Mouse (Mus musculus) heart, embryonic 13.5 days (tissue): ENCODE measurements around the gene Tap2. TPM values are rescaled to one million over a fixed set of nuclear protein-coding genes. Genes with fewer than 3 reads are reported as not detected.

Experiments
- ATAC-seq: fragments of 200-750 bp; cut with Nextera tagmentation; 2 replicates; pipeline ENCODE4 v1.8.0; 2017; ENCODE audit warnings: moderate TSS enrichment; ENCODE audit not compliant: insufficient number of reproducible peaks, low FRiP score, low TSS enrichment; ENCODE audit errors: extremely low read depth
- H3K27ac ChIP-seq: fragments of 300-500 bp; sonication (generic); replicated peaks from 2 replicates; pipeline ENCODE4 v1.5.1; 2015; ENCODE audit warnings: moderate library complexity, mild to moderate bottlenecking, inconsistent platforms
- H3K27me3 ChIP-seq: fragments of 300-500 bp; sonication (generic); replicated peaks from 2 replicates; pipeline ENCODE4 v1.6.1; 2015; ENCODE audit warnings: mild to moderate bottlenecking, inconsistent platforms
- H3K36me3 ChIP-seq: fragments of 300-500 bp; sonication (generic); 2 replicates; pipeline ENCODE4 v1.6.1; 2015; ENCODE audit warnings: mild to moderate bottlenecking, inconsistent platforms
- H3K4me1 ChIP-seq: fragments of 300-500 bp; sonication (generic); 2 replicates; pipeline ENCODE4 v1.6.1; 2015; ENCODE audit warnings: inconsistent platforms
- H3K4me2 ChIP-seq: fragments of 300-500 bp; sonication (generic); 2 replicates; pipeline ENCODE4 v1.6.1; 2015; ENCODE audit warnings: inconsistent platforms, mild to moderate bottlenecking, moderate library complexity
- H3K4me3 ChIP-seq: fragments of 300-500 bp; sonication (generic); 2 replicates; pipeline ENCODE4 v1.5.1; 2015; ENCODE audit warnings: moderate library complexity, mild to moderate bottlenecking, inconsistent platforms
- H3K9ac ChIP-seq: fragments of 300-500 bp; sonication (generic); 2 replicates; pipeline ENCODE4 v1.6.1; 2015; ENCODE audit warnings: inconsistent platforms, mild to moderate bottlenecking, moderate library complexity
- H3K9me3 ChIP-seq: fragments of 300-500 bp; sonication (generic); 2 replicates; pipeline ENCODE4 v1.6.1; 2016; ENCODE audit warnings: inconsistent platforms
- WGBS: fragments of 180-500 bp; shearing (Covaris S2); methylation state at CpG from one replicate; pipeline ENCODE4 v1.1.7; 2015; ENCODE audit warnings: mixed read lengths; 5-methylcytosine and 5-hydroxymethylcytosine counted together
- polyA plus RNA-seq: library from polyadenylated mRNA; unstranded; fragments of >200 nt; fragmentation: Nextera tagmentation; extraction: Ambion mirVana; gene quantifications from 2 replicates; pipeline ENCODE4 v1.2.1, GENCODE M21; 2015

Gene Tap2
- polyA plus RNA-seq, 1 experiment from 2014 or later = 1.8 TPM

- no peak for ATAC-seq
- H3K9ac ChIP-seq = no peak overlapping the region
- 63% methylated on average over 13 of the region's 13 CpGs for WGBS
- H3K9me3 ChIP-seq = peaks cover 9% of the 10 kb centered on the region; the same call in 1 of the 2 replicates
- H3K4me2 ChIP-seq = no peak overlapping the region
- peaks cover 58% of the 10 kb centered on the region for H3K27me3 ChIP-seq
- H3K27ac ChIP-seq = no peak overlapping the region
- H3K4me3 ChIP-seq = no peak overlapping the region
- no peaks in the 10 kb centered on the region for H3K36me3 ChIP-seq
- H3K4me1 ChIP-seq = no peaks in the 10 kb centered on the region
Measured at GRCm38 (mm10) chr17:34179913-34180859, 23.1 kb upstream of the Tap2 start.

DNA sequence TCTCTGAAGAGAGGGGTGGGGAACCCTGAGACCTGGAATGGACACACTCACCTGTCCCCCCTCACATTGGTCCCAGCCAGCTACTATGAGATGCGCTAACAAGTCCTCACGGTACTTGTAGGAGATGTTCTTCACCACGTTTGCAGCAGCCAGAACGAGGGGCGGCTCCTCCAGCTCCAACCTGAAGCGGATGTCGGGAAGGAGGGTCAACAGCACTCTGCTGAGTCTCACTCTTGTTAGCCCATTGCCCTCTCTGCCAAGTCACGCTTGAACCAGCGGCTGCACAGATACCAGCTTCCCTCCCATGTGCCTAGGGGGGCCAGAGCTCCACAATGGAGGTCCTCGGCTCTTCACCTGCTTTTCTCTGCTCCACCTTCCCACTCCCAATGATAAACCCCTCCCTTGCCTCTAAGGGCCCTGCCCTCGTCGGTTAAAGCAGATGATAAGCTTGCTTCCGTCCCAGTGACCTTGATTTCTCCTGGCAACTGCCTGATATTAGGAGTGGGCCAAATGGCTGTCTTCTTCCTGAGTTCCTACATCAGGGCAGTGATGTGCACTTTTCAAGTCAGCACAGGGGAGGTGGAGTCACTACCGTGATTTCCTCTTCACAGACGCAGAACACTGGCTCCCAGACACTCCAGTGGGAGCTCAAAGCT, 19.6 kb upstream of the Tap2 start:
- no peak overlapping the region for H3K9ac ChIP-seq
- no peaks in the 10 kb centered on the region for H3K9me3 ChIP-seq
- H3K4me2 ChIP-seq = no peak overlapping the region
- H3K27me3 ChIP-seq = peaks cover 87% of the 10 kb centered on the region
- no peak overlapping the region for H3K4me3 ChIP-seq
- no peaks in the 10 kb centered on the region for H3K36me3 ChIP-seq
- 58% methylated on average over 15 of the region's 15 CpGs for WGBS
- peaks cover 17% of the 10 kb centered on the region for H3K4me1 ChIP-seq
- no peak overlapping the region for H3K27ac ChIP-seq
- no peak for ATAC-seq

DNA sequence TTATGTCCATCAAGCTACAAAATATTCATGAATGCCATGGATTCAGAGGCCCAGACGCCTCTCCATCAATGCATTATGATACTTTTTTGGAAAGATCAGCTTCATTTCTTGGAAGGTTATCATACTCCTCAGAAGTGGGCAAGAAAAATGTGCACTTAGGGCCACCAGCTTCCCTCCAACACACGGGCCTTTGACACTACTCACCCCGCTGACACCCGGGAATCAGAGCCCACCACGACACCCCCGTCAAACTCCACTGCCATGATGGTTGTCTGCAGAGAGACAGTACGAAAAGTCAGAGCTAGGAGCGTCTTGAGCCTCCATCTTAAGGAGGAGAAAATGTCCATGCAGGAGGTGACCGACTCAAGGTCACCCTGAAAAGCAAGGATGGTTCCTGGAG, 17.8 kb upstream of the Tap2 start:
- peaks cover 93% of the 10 kb centered on the region for H3K27me3 ChIP-seq
- no peak for ATAC-seq

GRCm38 (mm10) chr17:34186885-34187260, 16.5 kb upstream of the Tap2 start:
- peak overlapping the region; percentile 95 for H3K4me2 ChIP-seq
- H3K4me1 ChIP-seq = peaks cover 17% of the 10 kb centered on the region
- H3K36me3 ChIP-seq = no peaks in the 10 kb centered on the region
- 5% methylated on average over 14 of the region's 14 CpGs for WGBS
- no peak overlapping the region for H3K27ac ChIP-seq
- ATAC-seq = no peak
- H3K9ac ChIP-seq = peak overlapping the region; percentile 83
- H3K9me3 ChIP-seq = no peaks in the 10 kb centered on the region
- peaks cover 94% of the 10 kb centered on the region for H3K27me3 ChIP-seq
- peak overlapping the region; percentile 60 for H3K4me3 ChIP-seq

More for the DNA sequence above, 17.8 kb upstream of the Tap2 start:
- Histone ChIP-seq H3K9ac (no peak overlapping the region), H3K36me3 (no peaks in the 10 kb centered on the region), H3K4me2 (no peak overlapping the region), H3K9me3 (no peaks in the 10 kb centered on the region), H3K4me3 (no peak overlapping the region), H3K4me1 (peaks cover 17% of the 10 kb centered on the region), H3K27ac (no peak overlapping the region)
- 80% methylated on average over 9 of the region's 9 CpGs for WGBS

- peak within 1 kb of the TSS; percentile 95 for H3K4me2 ChIP-seq
- no peak within 1 kb of the TSS; the same call in 1 of the 2 replicates for H3K27ac ChIP-seq
- WGBS = under 1% methylated on average over 46 of the region's 46 CpGs
- H3K4me3 ChIP-seq = peak within 1 kb of the TSS; percentile 60
- peaks cover 94% of the 10 kb centered on the region for H3K27me3 ChIP-seq
- peak within 1 kb of the TSS; percentile 83 for H3K9ac ChIP-seq
- no peaks in the 10 kb centered on the region for H3K9me3 ChIP-seq
- ATAC-seq = peak; percentile 78
- no peaks in the 10 kb centered on the region for H3K36me3 ChIP-seq
- H3K4me1 ChIP-seq = peaks cover 17% of the 10 kb centered on the region
Measured at GRCm38 (mm10) chr17:34187261-34187916, 15.9 kb upstream of the Tap2 start, which contains the start of the genes Tap1 and Psmb9. Gene Tap1 (plus strand): TSS chr17:34187553. Gene Psmb9 (minus strand): TSS chr17:34187764.

GRCm38 (mm10) chr17:34188010-34188409, 15.3 kb upstream of the Tap2 start:
- Histone ChIP-seq H3K4me3 (peak overlapping the region; percentile 60), H3K9ac (peak overlapping the region; percentile 83), H3K36me3 (no peaks in the 10 kb centered on the region), H3K27me3 (peaks cover 94% of the 10 kb centered on the region), H3K4me1 (peaks cover 17% of the 10 kb centered on the region), H3K27ac (no peak overlapping the region), H3K9me3 (no peaks in the 10 kb centered on the region), H3K4me2 (peak overlapping the region; percentile 95)
- ATAC-seq = no peak
- WGBS = 3% methylated on average over 20 of the region's 20 CpGs

- peaks cover 94% of the 10 kb centered on the region for H3K27me3 ChIP-seq
- H3K4me3 ChIP-seq = no peak overlapping the region
- no peak overlapping the region for H3K27ac ChIP-seq
- H3K36me3 ChIP-seq = no peaks in the 10 kb centered on the region
- no peak overlapping the region for H3K4me2 ChIP-seq
- peaks cover 17% of the 10 kb centered on the region for H3K4me1 ChIP-seq
- WGBS = 54% methylated on average over 6 of the region's 6 CpGs
- no peaks in the 10 kb centered on the region for H3K9me3 ChIP-seq
- no peak for ATAC-seq
- no peak overlapping the region for H3K9ac ChIP-seq
Measured at GRCm38 (mm10) chr17:34188986-34189385, 14.3 kb upstream of the Tap2 start.

- H3K36me3 ChIP-seq = no peaks in the 10 kb centered on the region
- H3K9me3 ChIP-seq = no peaks in the 10 kb centered on the region
Measured at GRCm38 (mm10) chr17:34192852-34193251, 10.5 kb upstream of the Tap2 start.

GRCm38 (mm10) chr17:34193468-34193867, 9.9 kb upstream of the Tap2 start:
- H3K9ac ChIP-seq = no peak overlapping the region
- no peaks in the 10 kb centered on the region for H3K36me3 ChIP-seq
- no peak overlapping the region for H3K4me3 ChIP-seq
- H3K4me2 ChIP-seq = no peak overlapping the region
- peaks cover 10% of the 10 kb centered on the region for H3K4me1 ChIP-seq
- WGBS = 36% methylated on average over 8 of the region's 8 CpGs
- no peak for ATAC-seq
- no peak overlapping the region for H3K27ac ChIP-seq
- H3K27me3 ChIP-seq = peaks cover 98% of the 10 kb centered on the region
- H3K9me3 ChIP-seq = no peaks in the 10 kb centered on the region

More at GRCm38 (mm10) chr17:34192852-34193251, 10.5 kb upstream of the Tap2 start:
- Histone ChIP-seq H3K4me3 (no peak overlapping the region), H3K27ac (no peak overlapping the region), H3K27me3 (peaks cover 98% of the 10 kb centered on the region), H3K4me1 (peaks cover 9% of the 10 kb centered on the region), H3K9ac (no peak overlapping the region), H3K4me2 (no peak overlapping the region)
- no peak for ATAC-seq
- 23% methylated on average over 16 of the region's 16 CpGs for WGBS

- H3K9ac ChIP-seq = no peak overlapping the region
- H3K36me3 ChIP-seq = no peaks in the 10 kb centered on the region
- H3K4me2 ChIP-seq = no peak overlapping the region
- no peak for ATAC-seq
- no peaks in the 10 kb centered on the region for H3K9me3 ChIP-seq
- no peak overlapping the region for H3K4me3 ChIP-seq
- peaks cover 10% of the 10 kb centered on the region for H3K4me1 ChIP-seq
- 75% methylated on average over 4 of the region's 4 CpGs for WGBS
- H3K27ac ChIP-seq = no peak overlapping the region
- peaks cover 99% of the 10 kb centered on the region for H3K27me3 ChIP-seq
Measured at GRCm38 (mm10) chr17:34194723-34195122, 8.6 kb upstream of the Tap2 start.

GRCm38 (mm10) chr17:34196491-34196890, 6.8 kb upstream of the Tap2 start:
- H3K36me3 ChIP-seq = no peaks in the 10 kb centered on the region
- no peak overlapping the region for H3K27ac ChIP-seq
- H3K9me3 ChIP-seq = no peaks in the 10 kb centered on the region
- H3K4me2 ChIP-seq = no peak overlapping the region
- no peak overlapping the region for H3K9ac ChIP-seq
- 23% methylated on average over 12 of the region's 12 CpGs for WGBS
- peaks cover 10% of the 10 kb centered on the region for H3K4me1 ChIP-seq
- H3K27me3 ChIP-seq = peaks cover 99% of the 10 kb centered on the region
- H3K4me3 ChIP-seq = no peak overlapping the region
- no peak for ATAC-seq
